Mouse (Mus musculus): ENCODE data around the gene Scaper.

Scaper gene

DNA sequence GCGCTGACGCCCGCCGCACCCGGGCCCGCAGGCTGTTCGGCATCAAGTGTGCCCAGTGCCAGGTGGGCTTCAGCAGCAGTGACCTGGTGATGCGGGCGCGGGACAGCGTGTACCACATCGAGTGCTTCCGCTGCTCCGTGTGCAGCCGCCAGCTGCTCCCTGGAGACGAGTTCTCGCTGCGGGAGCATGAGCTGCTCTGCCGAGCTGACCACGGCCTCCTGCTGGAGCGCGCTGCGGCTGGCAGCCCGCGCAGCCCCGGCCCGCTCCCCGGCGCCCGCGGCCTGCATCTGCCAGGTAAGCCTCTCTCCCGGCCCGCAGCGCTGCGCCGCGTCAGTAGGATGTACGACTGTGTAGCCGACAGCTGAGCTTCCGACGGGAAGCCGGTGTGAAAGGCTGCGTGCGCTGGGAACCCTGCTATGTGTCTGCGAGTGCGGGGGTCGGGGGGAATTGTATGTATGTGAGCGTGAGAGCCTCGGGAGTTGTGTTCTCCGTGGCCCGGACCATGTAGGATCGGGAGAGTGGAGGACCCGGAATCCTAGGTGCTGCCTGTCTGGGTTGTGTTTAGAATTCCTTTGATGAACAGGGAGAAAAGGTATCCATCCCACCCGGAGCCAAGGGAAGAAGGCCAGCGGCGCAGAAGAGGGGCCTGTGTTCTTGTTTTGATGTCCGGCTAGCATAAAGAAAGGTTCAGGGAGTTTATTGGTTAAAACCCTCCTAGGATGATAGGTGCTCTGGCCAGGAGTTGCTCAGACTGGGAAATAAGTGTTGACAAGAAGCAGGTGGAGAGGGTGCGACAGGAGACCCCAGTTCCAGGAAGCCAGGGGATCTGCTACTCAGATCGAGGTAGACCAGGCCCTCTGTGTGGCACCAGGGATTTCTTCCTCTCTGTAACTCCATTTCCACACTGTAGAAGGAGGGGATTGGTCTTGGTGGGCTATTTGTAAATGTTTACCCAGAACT lies 395.3 kb downstream of the Scaper start:
- in situ Hi-C loops (cut with MboI; ENCODE audit: unreplicated experiment in 2 of 2): loop anchor here in 1 of 2 experiments (10.0 kb wide), 1 partner anchor 382 kb away; no protein-coding TSS in a partner anchor

DNA sequence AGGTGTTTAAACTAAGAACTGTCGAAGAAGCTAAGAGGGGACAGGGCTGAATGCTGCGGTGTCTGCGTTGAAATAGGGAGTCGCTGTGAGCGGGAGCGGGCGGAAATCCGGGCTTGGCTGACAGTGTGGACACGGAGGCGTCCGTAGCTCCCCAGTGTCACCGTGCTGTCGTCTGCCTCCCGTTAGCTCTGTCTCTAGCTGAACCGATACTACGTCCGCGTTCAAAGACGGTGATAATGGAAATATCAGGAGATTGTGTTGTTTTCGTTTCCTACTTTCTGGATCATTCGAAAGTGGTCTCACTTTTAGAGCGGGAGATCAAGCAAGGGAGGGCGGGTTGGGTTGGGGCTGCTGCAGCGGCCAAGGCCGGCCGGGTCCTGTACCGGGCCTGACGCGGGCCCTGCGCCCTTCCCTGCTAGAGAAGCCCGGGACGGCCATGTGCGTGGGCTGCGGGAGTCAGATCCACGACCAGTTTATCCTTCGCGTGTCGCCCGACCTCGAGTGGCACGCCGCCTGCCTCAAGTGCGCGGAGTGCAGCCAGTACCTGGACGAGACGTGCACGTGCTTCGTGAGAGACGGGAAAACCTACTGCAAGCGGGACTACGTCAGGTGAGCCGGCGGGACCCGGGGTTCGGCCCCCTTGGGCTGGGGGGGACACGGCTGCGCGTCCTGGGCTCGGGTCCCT lies 396.1 kb downstream of the Scaper start:
- in situ Hi-C loops (cut with MboI; ENCODE audit: unreplicated experiment in 2 of 2): loop anchor here in 1 of 2 experiments (10.0 kb wide), 1 partner anchor 383 kb away; no protein-coding TSS in a partner anchor

DNA sequence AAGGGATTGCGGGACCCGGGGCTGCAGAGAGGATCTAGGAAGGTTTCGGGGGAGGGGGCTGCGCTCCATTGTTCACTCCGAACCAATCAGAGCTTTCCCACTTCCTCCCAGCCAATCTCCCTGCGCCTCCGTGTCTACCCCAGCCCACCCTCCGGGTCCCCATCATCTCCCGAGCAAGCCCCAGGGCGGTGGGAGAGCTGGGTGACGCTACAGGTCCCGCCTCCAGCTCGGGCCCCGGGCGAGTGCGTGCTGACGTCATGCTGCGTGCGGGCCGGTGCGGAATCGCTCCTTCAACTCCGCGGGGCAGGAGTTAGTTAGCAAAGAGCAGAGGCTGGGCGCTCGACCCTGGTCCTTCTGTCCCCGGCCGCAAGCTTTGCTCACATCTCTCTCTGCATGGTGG lies 397.0 kb downstream of the Scaper start:
- in situ Hi-C loops (cut with MboI; ENCODE audit: unreplicated experiment in 2 of 2): loop anchor here in 1 of 2 experiments (10.0 kb wide), 1 partner anchor 384 kb away; no protein-coding TSS in a partner anchor

DNA sequence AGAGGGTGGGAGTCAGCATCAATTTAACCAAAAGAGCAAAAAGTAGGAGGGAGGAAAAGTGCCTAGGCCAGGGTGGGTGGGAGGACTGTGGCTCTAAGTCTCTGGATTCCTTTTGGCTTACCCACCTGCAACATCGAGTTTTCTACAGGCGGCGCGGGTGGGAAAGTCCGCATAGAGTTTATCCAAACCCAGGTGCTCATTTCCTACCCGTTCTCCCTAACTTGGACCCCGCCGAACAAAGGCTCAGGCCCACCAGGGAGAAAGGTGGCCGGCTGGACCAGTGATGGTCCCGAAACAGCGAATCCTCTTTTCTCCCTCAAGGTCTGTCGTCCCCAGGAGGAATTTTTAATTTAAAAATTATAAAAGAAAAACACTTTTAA lies 397.5 kb downstream of the Scaper start:
- in situ Hi-C loops (cut with MboI; ENCODE audit: unreplicated experiment in 2 of 2): loop anchor here in 1 of 2 experiments (10.0 kb wide), 1 partner anchor 384 kb away; no protein-coding TSS in a partner anchor

DNA sequence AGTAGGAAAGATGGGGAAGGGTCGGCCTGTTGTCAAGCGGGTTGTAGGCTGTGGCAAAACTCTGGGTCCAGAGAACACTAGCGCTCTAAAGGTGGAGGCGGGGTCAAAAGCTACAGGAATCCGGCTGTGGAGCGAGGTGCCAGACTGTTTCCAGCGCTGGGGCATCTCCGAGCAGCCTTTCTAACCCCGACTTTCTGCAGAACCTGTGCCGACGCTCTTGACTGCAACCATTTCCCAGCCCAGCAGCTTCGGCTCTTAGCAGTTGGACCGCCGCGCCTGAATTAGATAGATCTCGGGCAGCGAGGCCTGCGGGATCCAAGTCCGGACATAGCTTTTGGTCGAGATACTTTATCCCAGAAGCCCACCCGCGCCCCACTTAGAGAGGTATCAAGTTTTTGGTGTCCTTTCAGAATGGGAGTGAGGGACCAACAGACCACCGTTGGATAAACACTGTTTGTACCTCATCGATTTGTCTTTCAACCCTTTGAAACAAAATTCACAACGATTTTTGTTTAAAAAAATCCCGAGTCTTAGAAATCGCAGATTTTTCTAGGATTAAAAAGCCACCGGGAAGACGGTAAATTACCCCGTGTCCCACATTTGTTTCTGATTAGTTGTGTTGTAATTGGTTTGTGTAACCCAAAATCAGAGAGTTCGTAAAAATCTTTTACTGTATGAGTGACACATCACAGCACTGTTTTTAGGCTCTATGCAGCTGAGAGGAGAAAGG lies 398.1 kb downstream of the Scaper start:
- in situ Hi-C loops (cut with MboI; ENCODE audit: unreplicated experiment in 2 of 2): loop anchor here (5.0 to 10.0 kb wide), 3 partner anchors 113 to 385 kb away; no protein-coding TSS in a partner anchor

DNA sequence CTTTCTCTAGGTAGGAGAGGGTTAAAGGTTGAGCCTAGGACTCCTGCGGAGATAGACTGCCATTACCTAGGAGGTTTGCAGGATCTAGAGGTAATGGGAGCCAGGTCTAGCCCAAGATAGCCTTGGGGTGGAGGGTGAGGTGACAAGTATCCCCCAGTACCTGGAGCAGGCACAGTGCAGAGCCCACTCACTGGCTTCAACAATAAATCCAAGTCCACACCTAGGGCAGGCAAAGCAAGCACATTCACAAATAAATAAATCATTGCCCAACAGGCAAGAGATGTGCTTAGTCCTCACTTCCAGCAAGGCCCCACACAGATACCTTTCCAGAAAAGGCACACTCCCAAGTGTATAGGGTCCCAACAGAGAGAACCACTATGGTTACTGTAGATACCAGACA lies 398.9 kb downstream of the Scaper start:
- in situ Hi-C loops (cut with MboI; ENCODE audit: unreplicated experiment in 2 of 2): loop anchor here (5.0 to 10.0 kb wide), 2 partner anchors 112 to 376 kb away; no protein-coding TSS in a partner anchor

DNA sequence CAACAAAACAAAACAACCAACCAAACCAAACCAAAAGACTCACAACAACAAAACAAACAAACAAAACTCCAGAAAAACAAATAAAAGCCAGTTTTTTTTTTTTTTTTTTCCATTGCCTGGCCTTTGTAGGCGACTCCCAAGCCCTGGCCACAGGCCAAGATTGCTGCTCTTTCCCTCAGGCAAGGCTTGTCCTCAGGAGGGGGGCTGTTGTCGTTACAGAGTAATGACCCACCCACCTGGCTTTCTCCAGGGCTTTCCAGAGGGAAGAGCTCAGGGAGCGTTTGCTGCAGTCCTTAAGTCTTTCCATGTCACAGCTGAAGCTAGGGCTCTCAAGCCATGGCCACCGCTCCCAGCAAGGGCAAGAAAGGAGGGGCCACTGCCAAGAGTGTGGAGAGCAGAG lies 399.5 kb downstream of the Scaper start, which contains the start of gene Isl2:
Gene Isl2, plus strand, starts transcription at position 296 of the 400 bp plus-strand sequence.
- in situ Hi-C loops (cut with MboI; ENCODE audit: unreplicated experiment in 2 of 2): loop anchor here (5.0 to 10.0 kb wide), 2 partner anchors 111 to 376 kb away; no protein-coding TSS in a partner anchor

DNA sequence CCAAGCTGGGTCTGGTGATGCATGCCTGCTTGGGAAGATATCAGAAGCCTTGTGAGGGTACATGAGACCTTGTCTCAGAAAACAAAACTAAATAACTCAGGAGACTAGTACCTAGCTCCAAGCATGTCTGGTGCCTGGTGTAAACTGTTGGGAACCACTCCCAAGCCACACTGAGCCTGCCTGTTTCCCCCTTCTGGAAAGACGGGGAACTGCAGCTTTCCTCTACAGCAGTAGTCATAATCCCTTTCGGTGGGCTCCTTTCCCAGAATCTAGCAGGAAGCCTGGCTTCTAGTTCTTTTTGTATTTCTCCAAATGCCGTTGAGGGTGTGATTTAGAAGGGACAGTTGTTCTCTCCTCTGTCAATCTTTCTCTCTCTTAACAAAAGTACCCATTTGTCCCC lies 402.0 kb downstream of the Scaper start:
- in situ Hi-C loops (cut with MboI; ENCODE audit: unreplicated experiment in 2 of 2): loop anchor here (5.0 to 10.0 kb wide), 2 partner anchors 109 to 379 kb away; no protein-coding TSS in a partner anchor

DNA sequence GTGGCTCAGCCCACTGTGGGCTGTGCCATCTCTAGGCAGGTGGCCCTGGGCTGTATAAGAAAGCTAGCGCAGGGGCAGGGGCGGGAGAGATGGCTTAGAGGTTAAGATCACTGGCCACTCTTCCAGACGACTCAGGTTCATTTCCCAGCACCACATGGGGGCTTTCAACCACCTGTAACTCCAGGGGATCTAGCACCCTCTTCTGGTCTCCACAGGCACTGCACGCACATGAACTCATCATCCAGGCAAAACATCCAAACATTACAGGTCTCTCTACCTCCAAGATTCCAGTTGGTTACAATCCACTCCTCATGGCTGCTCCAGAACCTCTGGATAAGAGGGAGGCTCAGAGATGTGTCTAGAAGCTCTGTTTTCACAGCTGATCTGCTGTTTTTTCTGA lies 412.2 kb downstream of the Scaper start:
- in situ Hi-C loops (cut with MboI; ENCODE audit: unreplicated experiment in 2 of 2): no loop called here

DNA sequence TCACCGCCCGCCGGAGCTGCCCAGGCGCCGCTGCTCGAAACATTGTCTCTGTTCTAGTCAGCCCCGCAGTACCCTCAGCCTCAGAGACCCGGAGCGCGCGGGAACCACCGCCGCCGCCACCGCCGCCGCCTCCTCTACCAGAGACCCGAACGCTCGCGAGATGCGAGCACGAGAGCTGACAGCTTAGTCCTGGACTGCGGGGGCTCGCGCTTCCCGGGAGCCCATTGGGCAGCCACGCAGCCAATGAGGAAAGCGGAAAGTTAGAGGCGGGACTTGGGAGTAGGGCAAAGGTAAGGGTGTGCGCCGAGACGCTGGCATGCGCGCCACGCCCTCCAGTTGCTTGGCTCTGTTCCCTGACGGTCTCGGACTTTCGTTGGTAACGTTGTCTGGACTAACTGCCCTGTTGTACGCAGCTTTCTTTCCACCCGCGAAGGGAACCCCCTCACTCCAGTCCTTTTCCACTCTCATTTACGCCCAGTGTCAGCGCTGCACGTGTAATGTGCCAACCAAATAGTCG lies 425.8 kb downstream of the Scaper start, which contains the start of gene Etfa:
Gene Etfa, minus strand, starts transcription at position 217 of the 517 bp plus-strand sequence.
- in situ Hi-C loops (cut with MboI; ENCODE audit: unreplicated experiment in 2 of 2): no loop called here

DNA sequence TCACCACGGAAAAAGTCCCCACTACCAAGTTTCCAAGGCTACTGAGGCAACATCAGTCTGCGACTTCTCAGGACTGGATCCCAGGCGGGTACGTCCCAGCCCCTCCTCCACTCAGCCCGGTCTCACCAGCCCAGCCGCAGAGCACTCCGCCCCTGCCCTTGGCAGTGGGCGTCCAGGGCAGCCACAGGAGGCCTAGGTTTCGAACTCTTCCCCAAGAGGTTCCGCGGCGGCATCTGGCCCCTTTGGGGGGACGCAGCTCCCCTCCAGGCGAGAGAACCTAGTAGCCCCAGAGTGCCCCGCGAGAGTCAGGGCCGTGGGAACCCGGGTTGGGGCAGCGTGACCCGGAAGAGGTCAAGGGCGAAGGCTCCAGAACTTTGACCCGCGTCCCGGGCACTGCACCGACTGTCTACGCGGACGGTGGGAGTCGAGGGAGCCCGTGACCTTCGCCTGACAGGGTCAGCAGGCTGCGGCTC lies 426.4 kb downstream of the Scaper start:
- in situ Hi-C loops (cut with MboI; ENCODE audit: unreplicated experiment in 2 of 2): no loop called here

DNA sequence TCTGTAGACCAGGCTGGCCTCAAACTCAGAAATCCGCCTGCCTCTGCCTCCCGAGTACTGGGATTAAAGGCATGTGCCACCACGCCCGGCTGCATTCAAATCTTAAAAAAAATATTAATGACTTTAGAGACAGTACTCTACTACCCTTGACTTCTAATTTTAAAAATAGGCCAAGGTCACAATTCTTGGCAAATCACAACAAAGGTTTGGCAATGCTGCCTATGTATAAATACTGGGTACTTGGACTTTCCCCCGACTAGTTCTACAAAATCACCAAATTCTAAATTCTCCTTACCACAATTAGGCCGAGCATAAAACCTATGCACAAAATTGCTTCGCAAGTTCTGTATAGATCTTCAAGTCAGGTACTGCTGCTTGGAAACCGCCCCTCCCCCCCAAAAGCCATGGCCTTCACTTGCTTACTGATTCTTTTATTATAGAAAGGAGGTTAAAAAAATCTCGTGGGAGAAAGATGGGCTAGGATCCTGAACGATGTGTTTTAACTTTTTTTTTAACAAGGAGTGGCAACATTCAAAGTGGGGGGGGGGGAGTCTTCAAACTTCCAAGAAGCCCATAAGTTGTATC lies 427.2 kb downstream of the Scaper start:
- in situ Hi-C loops (cut with MboI; ENCODE audit: unreplicated experiment in 2 of 2): no loop called here

DNA sequence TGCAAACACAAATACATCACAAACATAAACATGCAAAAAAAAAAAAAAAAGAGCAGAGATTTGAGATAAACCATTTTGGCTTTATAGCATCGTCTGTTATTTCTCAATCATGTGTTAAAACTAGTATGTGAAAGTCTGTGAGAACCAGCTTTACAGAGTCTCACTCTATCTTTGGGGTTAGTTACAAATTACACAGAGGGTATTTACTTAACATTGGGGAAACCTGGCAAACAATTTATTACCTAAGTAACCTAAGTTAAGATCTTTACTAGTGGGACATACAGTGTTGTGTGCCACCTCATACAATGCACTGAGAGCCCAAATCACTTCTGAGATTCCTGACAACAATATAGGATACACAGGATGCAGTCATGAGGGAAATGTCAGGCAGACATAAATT lies 428.2 kb downstream of the Scaper start:
- in situ Hi-C loops (cut with MboI; ENCODE audit: unreplicated experiment in 2 of 2): no loop called here

DNA sequence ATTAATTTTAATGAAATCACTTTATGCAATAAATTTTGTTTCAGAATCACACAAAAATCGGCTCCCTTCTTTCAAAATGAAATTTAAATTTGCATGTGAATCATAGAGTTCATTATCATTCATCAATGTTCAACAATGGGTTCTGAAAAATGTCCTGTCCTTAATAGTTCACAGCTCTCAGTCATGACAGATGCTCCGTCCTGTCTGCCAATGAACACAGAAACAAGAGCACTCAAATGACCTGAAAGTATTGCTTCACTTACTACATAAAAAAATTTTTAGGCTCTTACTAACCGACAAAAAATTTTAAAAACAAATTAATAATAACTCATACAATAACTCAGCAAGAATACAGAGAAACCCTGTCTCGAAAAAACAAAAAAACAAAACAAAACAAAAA lies 429.2 kb downstream of the Scaper start:
- in situ Hi-C loops (cut with MboI; ENCODE audit: unreplicated experiment in 2 of 2): no loop called here

DNA sequence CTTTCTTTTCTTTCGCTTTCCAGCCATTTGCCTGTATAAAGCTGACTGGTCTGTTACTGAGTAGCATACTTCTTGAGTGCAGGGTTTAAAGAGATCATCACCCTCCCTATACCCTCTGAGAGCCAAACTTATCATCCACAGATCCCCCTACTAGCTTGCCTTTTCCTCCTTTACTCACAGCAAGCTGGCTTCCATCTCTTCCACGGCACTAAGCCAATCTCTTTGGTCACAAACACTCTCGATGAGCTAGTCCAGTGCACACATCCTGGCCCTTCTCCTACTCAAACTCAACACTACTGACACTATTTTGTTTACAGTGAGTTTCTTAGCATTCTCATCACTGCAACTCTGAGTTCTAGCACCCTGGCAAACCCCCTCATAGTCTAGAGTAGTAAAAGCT lies 430.0 kb downstream of the Scaper start:
- in situ Hi-C loops (cut with MboI; ENCODE audit: unreplicated experiment in 2 of 2): no loop called here

Data from v-Abl transformed pro-B cells (cell line).